Mouse (Mus musculus): Measurements from ENCODE around the gene Slc30a6. TPM values are rescaled to one million over a fixed set of nuclear protein-coding genes. Genes with fewer than 3 reads are reported as not detected.

Gene Slc30a6
- total and polyA plus RNA-seq, 2 experiments, result 13.5 to 22.7 TPM

DNA sequence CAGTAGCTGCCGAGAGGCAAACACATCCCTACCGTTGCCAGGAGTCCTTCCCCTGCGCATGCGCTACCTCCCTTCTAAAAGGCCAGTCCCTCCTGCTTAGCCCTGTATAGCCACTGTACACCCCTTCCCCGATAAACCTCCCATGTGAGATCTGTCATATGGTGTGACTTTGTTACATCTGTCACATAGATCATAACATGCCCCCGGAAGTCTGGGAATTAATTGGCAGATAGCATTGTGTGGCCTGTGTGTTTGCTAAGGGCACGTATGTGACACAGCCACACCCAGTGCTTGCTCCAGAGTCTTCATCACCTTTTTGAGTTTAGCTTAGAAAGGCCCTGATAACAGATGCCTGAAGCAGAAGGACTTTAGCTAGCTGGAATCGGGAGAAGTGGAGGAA, 34.7 kb downstream of the Slc30a6 start:
- no peaks in the 10 kb centered on the region for H3K4me1 ChIP-seq (ENCODE audit: control insufficient read depth, insufficient read depth, low read length)
- H3K27ac ChIP-seq (replicated peaks; ENCODE audit: insufficient read depth, low read depth, low read length), result no peak overlapping the region
- no peaks in the 10 kb centered on the region for H3K27me3 ChIP-seq (ENCODE audit: control insufficient read depth, insufficient read depth, low read length)
- TF ChIP-seq POLR2A (IDR thresholded peaks at IDR 0.05; ENCODE audit: extremely low read depth, insufficient read depth, low read length) (no peak), CTCF (IDR thresholded peaks at IDR 0.05; ENCODE audit: low read depth, low read length) (no peak)
- no peak overlapping the region for H3K9ac ChIP-seq (ENCODE audit: low read depth, low read length)
- 83% methylated on average over 8 of the region's 8 CpGs for WGBS
- no peaks in the 10 kb centered on the region for H3K79me2 ChIP-seq (ENCODE audit: control insufficient read depth, insufficient read depth, low read length)
- no peak for DNase-seq (ENCODE audit: extremely low read depth, low read depth, low spot score)
- H3K4me3 ChIP-seq (ENCODE audit: insufficient read depth, low read depth, low read length), result no peak overlapping the region
- H3K36me3 ChIP-seq (ENCODE audit: control insufficient read depth, insufficient read depth, low read length), result peaks cover 12% of the 10 kb centered on the region

DNA sequence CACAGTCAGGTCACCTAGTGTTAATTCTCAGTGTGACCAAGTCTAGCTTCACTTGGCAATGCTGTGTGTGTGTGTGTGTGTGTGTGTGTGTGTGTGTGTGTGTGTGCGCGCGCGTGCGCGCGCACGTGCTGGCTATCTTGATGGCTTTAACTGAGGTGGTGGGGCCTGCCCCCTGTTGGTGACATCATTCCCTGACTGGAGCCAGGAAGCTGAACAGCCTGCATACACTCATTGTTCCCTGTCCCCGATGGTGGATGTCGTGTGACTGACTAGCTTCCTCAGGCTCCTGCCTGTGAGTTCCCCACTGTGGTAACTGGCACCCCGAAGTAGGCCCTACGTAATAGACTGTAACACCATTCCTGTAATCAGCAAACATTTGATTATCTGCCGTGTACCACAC, 36.1 kb downstream of the Slc30a6 start:
- H3K36me3 ChIP-seq (ENCODE audit: control insufficient read depth, insufficient read depth, low read length), result peaks cover 7% of the 10 kb centered on the region
- H3K79me2 ChIP-seq (ENCODE audit: control insufficient read depth, insufficient read depth, low read length), result no peaks in the 10 kb centered on the region
- 66% methylated on average over 13 of the region's 13 CpGs for WGBS
- H3K9ac ChIP-seq (ENCODE audit: low read depth, low read length), result no peak overlapping the region
- no peak overlapping the region for H3K27ac ChIP-seq (replicated peaks; ENCODE audit: insufficient read depth, low read depth, low read length)
- H3K4me3 ChIP-seq (ENCODE audit: insufficient read depth, low read depth, low read length), result no peak overlapping the region
- H3K27me3 ChIP-seq (ENCODE audit: control insufficient read depth, insufficient read depth, low read length), result no peaks in the 10 kb centered on the region
- no peak for TF ChIP-seq POLR2A (IDR thresholded peaks at IDR 0.05; ENCODE audit: extremely low read depth, insufficient read depth, low read length)
- no peak for TF ChIP-seq CTCF (IDR thresholded peaks at IDR 0.05; ENCODE audit: low read depth, low read length)
- no peaks in the 10 kb centered on the region for H3K4me1 ChIP-seq (ENCODE audit: control insufficient read depth, insufficient read depth, low read length)
- DNase-seq (ENCODE audit: extremely low read depth, low read depth, low spot score), result peak; percentile 33

DNA sequence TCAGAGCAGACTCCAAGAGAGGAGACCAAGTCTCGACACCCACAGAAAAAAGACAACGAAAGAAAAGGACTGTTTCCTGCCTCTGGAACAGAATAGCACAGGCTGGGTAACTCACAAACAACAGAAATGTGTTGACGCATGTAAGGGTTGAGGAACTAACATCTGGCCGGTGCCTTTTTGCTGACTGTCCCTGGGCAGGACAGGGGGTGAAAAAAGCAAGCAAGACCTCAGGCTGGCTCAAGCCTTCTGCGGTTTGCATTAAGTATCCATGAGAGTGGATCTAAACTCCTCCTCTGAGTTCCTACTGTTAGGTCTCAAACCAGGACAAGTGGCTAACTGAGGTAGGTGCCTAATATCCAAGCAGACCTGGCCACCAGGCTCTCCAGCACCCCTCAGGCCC, 37.2 kb downstream of the Slc30a6 start:
- no peaks in the 10 kb centered on the region for H3K36me3 ChIP-seq (ENCODE audit: control insufficient read depth, insufficient read depth, low read length)
- 84% methylated on average over 5 of the region's 5 CpGs for WGBS

DNA sequence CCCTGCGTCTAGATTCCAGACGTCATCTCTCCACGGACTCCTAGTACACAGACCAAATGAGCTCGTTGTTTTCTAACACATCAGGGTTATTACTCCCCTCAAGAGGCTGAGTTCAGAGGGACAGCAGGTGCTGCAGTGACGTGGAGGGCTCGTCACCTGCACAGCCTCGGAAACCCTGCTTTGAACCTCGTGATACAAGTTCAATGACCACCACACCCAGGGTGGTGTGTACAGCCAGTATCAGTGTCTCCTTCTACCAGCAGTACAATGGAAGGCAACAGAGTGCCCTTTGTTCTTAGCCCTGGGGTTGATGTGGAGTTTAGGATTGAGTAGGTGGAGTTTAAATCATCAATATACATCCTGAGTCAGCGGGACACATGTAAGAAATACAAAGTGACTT, 42.4 kb downstream of the Slc30a6 start:
- H3K4me1 ChIP-seq (ENCODE audit: control insufficient read depth, insufficient read depth, low read length), result no peaks in the 10 kb centered on the region
- no peak overlapping the region for H3K27ac ChIP-seq (replicated peaks; ENCODE audit: insufficient read depth, low read depth, low read length)
- 88% methylated on average over 9 of the region's 9 CpGs for WGBS
- H3K79me2 ChIP-seq (ENCODE audit: control insufficient read depth, insufficient read depth, low read length), result no peaks in the 10 kb centered on the region
- H3K36me3 ChIP-seq (ENCODE audit: control insufficient read depth, insufficient read depth, low read length), result no peaks in the 10 kb centered on the region
- no peaks in the 10 kb centered on the region for H3K27me3 ChIP-seq (ENCODE audit: control insufficient read depth, insufficient read depth, low read length)
- H3K4me3 ChIP-seq (ENCODE audit: insufficient read depth, low read depth, low read length), result no peak overlapping the region
- no peak overlapping the region for H3K9ac ChIP-seq (ENCODE audit: low read depth, low read length)
- no peak for DNase-seq (ENCODE audit: extremely low read depth, low read depth, low spot score)
- TF ChIP-seq CTCF (IDR thresholded peaks at IDR 0.05; ENCODE audit: low read depth, low read length), result no peak
- no peak for TF ChIP-seq POLR2A (IDR thresholded peaks at IDR 0.05; ENCODE audit: extremely low read depth, insufficient read depth, low read length)

More for the DNA sequence above, 37.2 kb downstream of the Slc30a6 start:
- H3K4me1 ChIP-seq (ENCODE audit: control insufficient read depth, insufficient read depth, low read length), result no peaks in the 10 kb centered on the region
- DNase-seq (ENCODE audit: extremely low read depth, low read depth, low spot score), result peak; percentile 14
- no peaks in the 10 kb centered on the region for H3K79me2 ChIP-seq (ENCODE audit: control insufficient read depth, insufficient read depth, low read length)
- no peaks in the 10 kb centered on the region for H3K27me3 ChIP-seq (ENCODE audit: control insufficient read depth, insufficient read depth, low read length)
- H3K4me3 ChIP-seq (ENCODE audit: insufficient read depth, low read depth, low read length), result no peak overlapping the region
- H3K9ac ChIP-seq (ENCODE audit: low read depth, low read length), result no peak overlapping the region
- no peak for TF ChIP-seq CTCF (IDR thresholded peaks at IDR 0.05; ENCODE audit: low read depth, low read length)
- no peak for TF ChIP-seq POLR2A (IDR thresholded peaks at IDR 0.05; ENCODE audit: extremely low read depth, insufficient read depth, low read length)
- no peak overlapping the region for H3K27ac ChIP-seq (replicated peaks; ENCODE audit: insufficient read depth, low read depth, low read length)

DNA sequence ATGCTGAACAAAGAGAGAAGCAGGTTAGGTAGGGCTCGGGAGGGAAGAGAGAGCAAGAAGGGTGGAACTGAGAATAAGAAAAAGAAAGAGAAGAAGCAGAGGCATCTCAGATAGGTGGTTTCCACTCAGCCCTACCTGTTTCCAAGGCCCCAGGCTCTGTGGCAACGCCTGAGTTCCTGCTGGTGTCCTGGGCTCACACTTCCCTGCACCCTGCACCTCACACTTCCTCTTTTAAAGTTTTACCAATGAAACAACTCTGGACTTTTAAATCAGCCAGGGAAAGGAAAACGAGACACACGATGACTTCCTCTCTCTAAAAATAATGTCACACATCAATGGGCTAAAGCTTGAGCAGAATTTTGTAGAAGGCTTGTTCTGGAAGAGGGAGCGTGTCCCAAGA, 45.1 kb downstream of the Slc30a6 start:
- Histone ChIP-seq H3K27ac (replicated peaks; ENCODE audit: insufficient read depth, low read depth, low read length) (no peak overlapping the region), H3K9ac (ENCODE audit: low read depth, low read length) (no peak overlapping the region), H3K36me3 (ENCODE audit: control insufficient read depth, insufficient read depth, low read length) (no peaks in the 10 kb centered on the region), H3K4me1 (ENCODE audit: control insufficient read depth, insufficient read depth, low read length) (no peaks in the 10 kb centered on the region), H3K4me3 (ENCODE audit: insufficient read depth, low read depth, low read length) (no peak overlapping the region), H3K79me2 (ENCODE audit: control insufficient read depth, insufficient read depth, low read length) (no peaks in the 10 kb centered on the region), H3K27me3 (ENCODE audit: control insufficient read depth, insufficient read depth, low read length) (no peaks in the 10 kb centered on the region)
- no peak for TF ChIP-seq CTCF (IDR thresholded peaks at IDR 0.05; ENCODE audit: low read depth, low read length)
- DNase-seq (ENCODE audit: extremely low read depth, low read depth, low spot score), result peak; percentile 17
- 74% methylated on average over 5 of the region's 5 CpGs for WGBS

DNA sequence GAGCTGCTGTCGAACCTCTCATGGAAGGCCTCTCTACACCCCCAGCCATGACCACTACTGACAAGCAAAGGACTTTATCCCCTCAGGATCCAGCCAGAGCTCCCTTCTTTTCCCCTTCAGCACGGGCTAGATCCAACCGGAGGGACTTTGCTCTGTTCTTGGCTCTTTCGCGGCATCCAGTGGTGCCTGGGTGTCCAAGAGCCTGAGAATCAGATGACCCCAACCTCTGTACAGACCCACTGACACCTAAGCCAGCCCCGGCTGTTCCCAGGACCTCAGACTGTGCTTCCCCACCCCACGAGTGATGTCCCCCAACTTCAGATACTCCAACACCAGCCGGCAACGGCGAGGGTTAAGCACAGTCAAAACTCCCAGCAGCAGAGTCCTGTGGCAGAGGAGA, 54.4 kb downstream of the Slc30a6 start:
- 94% methylated on average over 10 of the region's 10 CpGs for WGBS
- H3K4me3 ChIP-seq (ENCODE audit: insufficient read depth, low read depth, low read length), result no peak overlapping the region
- H3K27ac ChIP-seq (replicated peaks; ENCODE audit: insufficient read depth, low read depth, low read length), result no peak overlapping the region
- H3K9ac ChIP-seq (ENCODE audit: low read depth, low read length), result no peak overlapping the region
- H3K4me1 ChIP-seq (ENCODE audit: control insufficient read depth, insufficient read depth, low read length), result no peaks in the 10 kb centered on the region
- no peak for DNase-seq (ENCODE audit: extremely low read depth, low read depth, low spot score)
- no peaks in the 10 kb centered on the region for H3K79me2 ChIP-seq (ENCODE audit: control insufficient read depth, insufficient read depth, low read length)
- no peaks in the 10 kb centered on the region for H3K36me3 ChIP-seq (ENCODE audit: control insufficient read depth, insufficient read depth, low read length)
- H3K27me3 ChIP-seq (ENCODE audit: control insufficient read depth, insufficient read depth, low read length), result no peaks in the 10 kb centered on the region
- no peak for TF ChIP-seq CTCF (IDR thresholded peaks at IDR 0.05; ENCODE audit: low read depth, low read length)
- TF ChIP-seq POLR2A (IDR thresholded peaks at IDR 0.05; ENCODE audit: extremely low read depth, insufficient read depth, low read length), result no peak

All from liver, adult 2 months (tissue).